Mouse (Mus musculus) limb, embryonic 12.5 days (tissue): ENCODE measurements at regions not wholly inside any gene's neighbourhood (a gene's known extent, or its start where the extent isn't known, plus 50 kb on each side); places are given as distances from the start of the nearest gene placed in this dataset.
"Not testable (repeated sequence)": the region's sequence is repeated elsewhere in the genome, so short reads cannot be mapped to it uniquely, and the experiment has no call there.

Source experiments
- ATAC-seq: fragments of 200-750 bp; cut with Nextera tagmentation; 2 replicates; pipeline ENCODE4 v1.8.0; 2017; ENCODE audit warnings: low read depth, moderate TSS enrichment; ENCODE audit not compliant: insufficient number of reproducible peaks, insufficient read depth, low FRiP score, low TSS enrichment
- H3K27ac ChIP-seq: fragments of 300-500 bp; sonication (generic); 2 replicates; pipeline ENCODE4 v1.5.1; 2016; ENCODE audit warnings: mild to moderate bottlenecking, moderate library complexity
- H3K27me3 ChIP-seq: fragments of 300-500 bp; sonication (generic); 2 replicates; pipeline ENCODE4 v1.6.1; 2016; ENCODE audit warnings: mild to moderate bottlenecking, moderate library complexity
- H3K36me3 ChIP-seq: fragments of 300-500 bp; sonication (generic); 2 replicates; pipeline ENCODE4 v1.6.1; 2016; ENCODE audit warnings: mild to moderate bottlenecking, moderate library complexity
- H3K4me1 ChIP-seq: fragments of 300-500 bp; sonication (generic); replicated peaks from 2 replicates; pipeline ENCODE4 v1.6.1; 2016
- H3K4me2 ChIP-seq: fragments of 300-500 bp; sonication (generic); 2 replicates; pipeline ENCODE4 v1.6.1; 2016; ENCODE audit warnings: mild to moderate bottlenecking, moderate library complexity
- H3K4me3 ChIP-seq: fragments of 300-500 bp; sonication (generic); replicated peaks from 2 replicates; pipeline ENCODE4 v1.5.1; 2016; ENCODE audit warnings: mild to moderate bottlenecking
- H3K9ac ChIP-seq: fragments of 300-500 bp; sonication (generic); replicated peaks from 2 replicates; pipeline ENCODE4 v1.6.1; 2016; ENCODE audit warnings: mild to moderate bottlenecking, moderate library complexity
- H3K9me3 ChIP-seq: fragments of 300-500 bp; sonication (generic); 2 replicates; pipeline ENCODE4 v1.6.1; 2016; ENCODE audit warnings: mild to moderate bottlenecking, moderate library complexity
- WGBS: fragments of 180-500 bp; shearing (Covaris S2); methylation state at CpG from one replicate; pipeline ENCODE4 v1.1.7; 2016; 5-methylcytosine and 5-hydroxymethylcytosine counted together

- peak overlapping the region; percentile 82 for H3K27ac ChIP-seq
- 2% methylated on average over 27 of the region's 27 CpGs for whole genome bisulfite sequencing
Measured at GRCm38 (mm10) chr13:74563483-74564330, 69.9 kb upstream of the Zfp825 start.

GRCm38 (mm10) chr13:74564331-74564727 is 70.5 kb upstream of the Zfp825 start:
- H3K27ac ChIP-seq = peak overlapping the region; percentile 82; the same call in 1 of the 2 replicates
- not testable (repeated sequence) for H3K9ac ChIP-seq, H3K27me3 ChIP-seq, ATAC-seq, H3K4me1 ChIP-seq, H3K36me3 ChIP-seq, H3K9me3 ChIP-seq
- peak overlapping the region; percentile 55 for H3K4me3 ChIP-seq
- H3K4me2 ChIP-seq = peak overlapping the region; percentile 63
- 25% methylated on average over 2 of the region's 2 CpGs for WGBS

More at GRCm38 (mm10) chr13:74563483-74564330, 69.9 kb upstream of the Zfp825 start:
- not testable (repeated sequence) for H3K4me1 ChIP-seq, H3K36me3 ChIP-seq, H3K9me3 ChIP-seq, H3K27me3 ChIP-seq
- peak overlapping the region; percentile 65 for H3K9ac ChIP-seq
- peak overlapping the region; percentile 63 for H3K4me2 ChIP-seq
- peak overlapping the region; percentile 55 for H3K4me3 ChIP-seq
- peak; percentile 95 for ATAC-seq

- not testable (repeated sequence) for H3K27ac ChIP-seq, H3K9ac ChIP-seq, H3K27me3 ChIP-seq, H3K4me2 ChIP-seq, H3K4me3 ChIP-seq, H3K36me3 ChIP-seq, H3K4me1 ChIP-seq, ATAC-seq
- peaks cover 14% of the 10 kb centered on the region for H3K9me3 ChIP-seq
- WGBS = 69% methylated on average over 4 of the region's 4 CpGs
Measured at GRCm38 (mm10) chr13:74569967-74570366, 69.4 kb upstream of the Erap1 start.
